Mouse (Mus musculus) retina, embryonic 14.5 days (tissue): ENCODE data around the gene Galntl6.
"Not testable (repeated sequence)": the region's sequence is repeated elsewhere in the genome, so short reads cannot be mapped to it uniquely, and the experiment has no call there.

ENCODE experiments used
- DNase-seq: peaks from one replicate; pipeline ENCODE4 v3.0.0-alpha.2; 2015; ENCODE audit warnings: low spot score

The Galntl6 gene

GRCm38 (mm10) chr8:57765726-57766351 is 1146.6 kb downstream of the Galntl6 start:
- DNase-seq, result peak; percentile 25

- no peak for DNase-seq
Measured at GRCm38 (mm10) chr8:57765192-57765591, 1147.2 kb downstream of the Galntl6 start.

GRCm38 (mm10) chr8:57762622-57763021 is 1149.8 kb downstream of the Galntl6 start:
- DNase-seq, result not testable (repeated sequence)

- no peak for DNase-seq
Measured at GRCm38 (mm10) chr8:57760921-57761320, 1151.5 kb downstream of the Galntl6 start.

GRCm38 (mm10) chr8:57758857-57759256 is 1153.6 kb downstream of the Galntl6 start:
- no peak for DNase-seq

GRCm38 (mm10) chr8:57757476-57757875 is 1155.0 kb downstream of the Galntl6 start:
- DNase-seq, result no peak

GRCm38 (mm10) chr8:57754066-57754465 is 1158.4 kb downstream of the Galntl6 start:
- no peak for DNase-seq

- no peak for DNase-seq
Measured at GRCm38 (mm10) chr8:57743636-57744035, 1168.8 kb downstream of the Galntl6 start.

- no peak for DNase-seq
Measured at GRCm38 (mm10) chr8:57741983-57742382, 1170.5 kb downstream of the Galntl6 start.

GRCm38 (mm10) chr8:57741309-57741708 is 1171.1 kb downstream of the Galntl6 start:
- no peak for DNase-seq

GRCm38 (mm10) chr8:57737281-57737680 is 1175.2 kb downstream of the Galntl6 start:
- DNase-seq, result no peak

- DNase-seq, result no peak
Measured at GRCm38 (mm10) chr8:57732795-57733194, 1179.6 kb downstream of the Galntl6 start.

GRCm38 (mm10) chr8:57731666-57732065 is 1180.8 kb downstream of the Galntl6 start:
- DNase-seq, result no peak

GRCm38 (mm10) chr8:57728276-57728675 is 1184.2 kb downstream of the Galntl6 start:
- no peak for DNase-seq

GRCm38 (mm10) chr8:57724843-57725627 is 1187.4 kb downstream of the Galntl6 start:
- no peak for DNase-seq
